Mouse (Mus musculus) heart, adult 11 months (tissue): ENCODE measurements around the gene Cpne5.

ENCODE experiments used
- DNase-seq: peaks from one replicate; pipeline ENCODE4 v3.0.0; 2022

The Cpne5 gene

DNA sequence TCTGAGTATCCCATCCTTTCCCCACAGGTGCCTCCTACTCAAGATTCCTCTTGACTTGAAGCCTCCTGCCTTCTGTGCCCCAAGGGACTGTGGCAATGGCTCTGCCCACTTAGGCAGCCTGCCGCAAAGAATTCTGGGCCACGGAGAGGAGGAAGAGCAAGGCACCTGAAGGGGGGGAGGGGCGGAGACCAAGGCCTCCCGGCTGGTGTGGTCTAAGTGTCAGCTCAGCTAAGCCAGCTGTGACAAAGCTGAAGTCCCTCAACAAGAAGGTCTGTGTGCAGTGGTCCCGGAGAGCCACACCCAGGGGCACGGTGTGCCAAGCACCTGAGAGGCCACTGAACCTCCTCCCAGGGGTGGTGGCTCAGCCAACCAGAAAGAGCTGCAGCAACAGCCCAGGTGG lies 70.6 kb downstream of the Cpne5 start:
- no peak for DNase-seq

DNA sequence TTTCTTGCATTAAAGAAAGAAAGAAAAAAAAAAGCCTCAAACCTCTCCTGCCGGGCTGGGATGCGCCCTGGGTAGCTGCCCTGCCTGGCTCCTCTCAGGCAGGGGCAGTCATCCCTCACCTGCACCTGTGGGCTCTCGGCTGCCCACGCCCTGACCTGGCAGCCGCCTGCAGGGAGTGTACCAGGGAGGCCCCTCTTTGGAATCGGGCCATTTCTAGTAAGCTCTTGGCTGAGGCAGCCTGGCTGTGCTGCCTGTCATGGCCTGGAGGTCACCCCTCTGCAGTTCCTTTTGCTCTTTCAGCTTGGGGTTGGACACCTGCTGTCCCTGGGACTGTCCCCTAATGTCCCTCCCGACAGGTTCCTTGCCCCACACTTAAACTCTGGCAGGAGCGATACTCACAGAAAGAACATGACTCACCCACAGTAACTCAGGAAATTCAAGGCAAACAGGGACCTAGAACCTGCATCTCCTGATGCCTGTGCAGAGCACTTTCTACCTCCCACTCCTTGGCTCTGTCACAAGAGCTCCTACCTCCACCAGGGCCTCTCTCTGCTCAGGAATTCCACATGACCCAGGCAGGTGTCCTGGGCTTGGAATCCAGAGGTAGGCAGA lies 71.9 kb downstream of the Cpne5 start:
- no peak for DNase-seq

DNA sequence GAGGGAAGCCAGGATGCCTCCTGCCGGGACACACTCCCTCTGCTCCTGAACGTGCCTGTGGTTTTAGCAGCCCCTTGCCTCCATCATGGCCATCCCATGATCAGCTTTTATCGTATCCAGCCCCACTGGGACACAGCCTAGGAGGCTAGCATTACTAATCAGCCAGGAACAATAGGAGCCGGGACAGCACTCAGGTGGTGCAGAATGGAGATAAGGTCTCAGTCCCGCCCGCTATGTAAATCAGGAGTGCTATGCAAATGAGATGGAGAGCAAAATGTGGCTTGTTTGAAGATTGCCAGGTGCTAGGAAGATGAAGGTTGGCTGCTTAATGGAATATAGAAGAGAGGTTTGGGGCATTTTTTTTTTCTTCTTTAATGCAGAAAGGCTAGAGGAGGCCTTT lies 72.5 kb downstream of the Cpne5 start:
- DNase-seq: no peak

- peak; percentile 94 for DNase-seq
Observed at GRCm38 (mm10) chr17:29164469-29165111, 73.4 kb downstream of the Cpne5 start.

DNA sequence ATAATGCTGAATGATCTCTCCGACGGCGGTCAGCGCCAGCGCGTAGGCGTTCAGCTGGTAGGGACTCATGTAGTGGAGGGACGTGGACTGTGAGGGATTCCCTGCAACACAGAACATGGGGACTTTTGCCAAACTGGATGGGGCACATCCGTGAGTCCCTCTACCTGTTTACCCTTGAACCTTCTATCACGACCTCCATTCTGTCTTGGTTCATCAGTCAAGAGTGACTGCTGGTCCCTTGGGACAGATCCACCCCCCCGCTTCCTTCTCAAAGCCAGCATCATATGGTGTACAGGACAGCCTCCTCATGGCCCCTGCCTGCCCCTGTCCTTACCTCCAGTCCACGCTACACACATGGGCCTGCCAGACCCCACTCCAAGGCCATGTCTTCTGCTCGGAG lies 75.6 kb downstream of the Cpne5 start:
- DNase-seq: no peak

DNA sequence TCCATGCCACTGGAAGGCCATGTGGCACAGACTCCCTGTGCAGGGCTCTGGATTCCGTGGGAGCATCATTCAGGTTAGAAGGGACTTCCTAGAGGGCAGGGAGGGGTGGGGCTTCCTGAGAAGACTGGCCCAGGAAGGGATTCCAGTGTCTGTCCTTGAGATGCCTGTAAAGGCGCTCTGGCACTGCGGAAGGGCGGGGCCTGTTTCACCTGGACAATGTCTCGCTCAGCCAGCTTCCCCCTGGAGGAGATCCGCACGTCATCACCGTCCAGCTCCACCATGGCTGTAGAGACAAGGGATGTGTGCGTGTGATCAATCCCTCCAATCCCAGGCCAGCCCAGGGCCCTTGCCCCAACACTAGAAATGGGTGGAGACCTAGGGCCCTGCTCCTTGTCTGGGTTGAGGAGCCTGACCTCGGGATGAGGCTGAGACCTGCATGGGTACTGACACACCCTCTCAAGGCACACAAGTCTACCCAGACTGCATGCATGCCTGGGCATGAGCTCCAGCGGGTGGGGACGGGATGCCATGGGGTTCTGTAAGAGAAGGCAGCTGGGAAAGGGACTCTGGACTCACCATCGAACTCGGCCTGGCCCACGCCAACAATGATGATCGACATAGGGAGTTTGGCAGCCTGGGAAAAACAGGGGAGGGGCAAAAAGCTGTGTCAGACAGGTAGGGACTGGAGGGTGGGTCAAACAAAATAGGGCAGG lies 78.1 kb downstream of the Cpne5 start:
- no peak for DNase-seq

DNA sequence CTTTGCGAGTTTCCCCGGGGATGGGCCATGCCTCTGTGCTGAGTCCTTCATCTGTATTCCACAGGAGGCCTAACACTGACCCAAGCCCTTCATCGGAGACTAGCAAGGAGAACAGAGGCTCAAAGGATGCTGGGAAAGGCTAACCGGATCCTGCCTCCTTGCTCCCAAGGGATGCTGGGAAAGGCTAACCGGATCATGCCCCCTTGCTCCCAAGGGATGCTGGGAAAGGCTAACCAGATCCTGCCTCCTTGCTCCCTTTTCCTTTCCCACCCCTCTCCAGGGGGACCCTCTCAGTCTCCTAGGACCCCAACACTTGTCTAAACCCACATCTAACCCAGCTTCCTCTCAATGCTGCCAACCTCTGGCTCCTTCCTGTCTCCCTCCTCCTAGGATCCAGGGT lies 78.6 kb downstream of the Cpne5 start:
- no peak for DNase-seq

DNA sequence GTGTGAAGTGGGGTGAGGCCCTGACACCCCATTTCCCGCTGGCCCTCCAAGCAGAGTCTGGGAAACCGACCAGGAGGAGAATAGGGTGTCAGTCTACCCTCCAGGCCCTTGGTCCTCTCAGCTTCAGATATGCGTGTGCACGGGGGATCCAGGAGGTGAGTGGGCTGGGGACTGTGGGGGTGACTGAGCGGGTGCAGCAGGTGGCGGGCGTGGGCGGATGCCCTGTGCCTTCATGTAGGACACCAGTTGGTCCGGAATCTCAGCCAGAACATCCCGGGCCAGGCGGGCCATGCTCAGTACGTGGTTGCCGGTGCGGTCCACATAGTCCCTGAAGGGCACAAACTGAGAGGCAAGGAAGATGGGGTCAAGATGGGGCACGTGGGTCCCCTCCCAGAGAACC lies 79.1 kb downstream of the Cpne5 start:
- DNase-seq: peak; percentile 89

- no peak for DNase-seq
Observed at GRCm38 (mm10) chr17:29156866-29157265, 81.1 kb downstream of the Cpne5 start.

DNA sequence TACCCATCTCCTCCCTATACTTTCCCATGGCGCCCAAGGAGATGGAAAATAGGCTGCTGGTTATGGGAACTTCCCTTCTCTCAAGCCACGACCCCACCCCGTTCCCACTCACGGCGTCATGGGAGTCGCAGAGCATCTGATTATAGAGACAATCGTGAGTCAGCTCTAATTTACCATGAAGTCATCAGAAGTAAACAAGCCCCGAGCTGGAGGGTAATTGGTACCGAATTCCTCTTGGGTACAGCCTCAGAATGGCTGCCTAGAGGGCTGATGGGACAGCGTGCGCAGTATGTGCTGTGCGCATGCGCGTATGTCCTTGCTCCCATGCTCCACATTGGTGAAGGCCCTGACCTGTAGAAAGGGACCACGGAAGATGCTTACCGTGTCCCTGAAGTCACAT lies 81.6 kb downstream of the Cpne5 start:
- DNase-seq: no peak

GRCm38 (mm10) chr17:29155355-29156135 lies 82.4 kb downstream of the Cpne5 start:
- no peak for DNase-seq

- no peak for DNase-seq
Observed at GRCm38 (mm10) chr17:29154247-29154646, 83.7 kb downstream of the Cpne5 start.

GRCm38 (mm10) chr17:29152547-29152946 lies 85.4 kb downstream of the Cpne5 start:
- no peak for DNase-seq

- DNase-seq: no peak
Observed at GRCm38 (mm10) chr17:29149766-29150165, 88.2 kb downstream of the Cpne5 start.

GRCm38 (mm10) chr17:29147773-29148172 lies 90.2 kb downstream of the Cpne5 start:
- no peak for DNase-seq

GRCm38 (mm10) chr17:29147273-29147672 lies 90.7 kb downstream of the Cpne5 start:
- no peak for DNase-seq

GRCm38 (mm10) chr17:29145101-29145500 lies 92.9 kb downstream of the Cpne5 start:
- no peak for DNase-seq

DNA sequence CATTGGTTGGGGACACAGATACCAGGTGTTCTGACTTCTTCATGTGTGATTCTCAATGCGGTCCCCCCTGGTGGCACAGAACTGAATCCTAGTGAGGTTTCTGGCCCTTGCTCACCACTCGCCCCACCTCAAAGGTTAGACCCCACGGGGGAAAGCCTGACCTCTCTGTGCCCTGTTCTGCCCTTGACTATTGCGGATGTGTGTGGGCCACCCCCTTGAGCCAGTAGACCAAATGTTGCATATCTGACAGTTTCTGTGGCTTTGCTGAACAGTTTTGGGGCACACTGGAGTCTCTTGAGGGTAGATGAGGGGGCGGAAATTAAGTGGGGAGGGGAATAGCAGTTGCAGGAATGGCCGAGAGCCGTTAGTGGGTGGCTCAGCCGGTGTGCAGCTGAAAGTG lies 94.7 kb downstream of the Cpne5 start:
- DNase-seq: no peak

DNA sequence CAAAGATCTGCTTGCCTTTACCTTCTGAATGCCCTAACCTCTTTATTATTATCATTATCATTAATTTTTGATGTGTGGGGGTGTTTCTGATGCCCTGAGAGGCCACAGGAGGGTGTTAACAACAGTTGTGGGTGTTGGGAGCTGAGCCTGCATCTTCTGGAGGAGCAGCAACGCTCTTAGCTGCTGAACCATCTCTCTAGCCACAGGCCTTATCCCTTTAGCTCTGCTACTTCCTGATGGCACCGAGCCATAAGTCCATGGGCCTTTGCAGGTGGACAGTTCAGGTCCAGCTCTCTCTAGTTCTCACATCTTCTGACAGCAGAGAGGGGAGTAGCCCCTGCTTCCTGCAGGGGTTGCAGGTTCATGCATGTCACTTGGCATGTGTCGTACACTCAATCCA lies 96.4 kb downstream of the Cpne5 start:
- no peak for DNase-seq

DNA sequence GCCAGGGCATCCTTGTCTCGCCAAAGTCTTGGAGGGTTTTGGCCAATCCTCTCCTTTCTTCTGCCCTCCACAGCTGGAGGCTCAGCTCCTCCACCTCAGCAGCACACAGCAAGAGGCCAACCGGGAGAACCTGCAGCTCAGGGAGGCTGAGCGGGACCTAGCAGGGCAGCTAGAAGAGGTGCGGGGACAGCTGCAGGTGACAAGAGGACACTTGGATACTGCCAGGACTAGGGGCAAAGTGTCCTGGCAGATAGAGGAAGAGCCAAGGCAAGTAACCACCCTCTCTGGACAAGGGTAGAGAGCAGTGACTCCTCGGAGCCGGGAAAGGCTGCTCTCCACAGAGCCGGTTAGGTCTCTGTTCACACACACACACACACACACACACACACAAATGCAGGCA lies 100.1 kb downstream of the Cpne5 start:
- DNase-seq: peak; percentile 85

DNA sequence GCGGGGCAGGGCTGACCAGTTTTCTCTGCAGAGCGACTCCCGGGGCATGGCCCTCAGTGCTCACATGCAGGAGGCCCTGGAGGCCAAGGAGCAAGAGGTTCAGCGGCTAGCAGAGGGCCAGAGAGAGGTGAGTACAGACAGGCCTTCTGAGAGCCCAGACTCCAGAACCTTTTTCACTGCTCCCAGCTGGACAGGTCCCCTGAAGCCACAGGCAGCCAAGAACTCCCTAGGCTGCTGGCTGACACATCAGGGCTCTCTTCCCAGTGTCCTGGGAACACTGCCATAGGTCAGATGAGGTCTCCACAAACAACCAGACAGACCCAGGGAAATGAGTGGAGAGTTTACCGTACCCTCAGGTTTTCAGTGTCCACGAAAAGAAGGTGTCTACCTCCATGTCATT lies 101.7 kb downstream of the Cpne5 start:
- peak; percentile 99 for DNase-seq

DNA sequence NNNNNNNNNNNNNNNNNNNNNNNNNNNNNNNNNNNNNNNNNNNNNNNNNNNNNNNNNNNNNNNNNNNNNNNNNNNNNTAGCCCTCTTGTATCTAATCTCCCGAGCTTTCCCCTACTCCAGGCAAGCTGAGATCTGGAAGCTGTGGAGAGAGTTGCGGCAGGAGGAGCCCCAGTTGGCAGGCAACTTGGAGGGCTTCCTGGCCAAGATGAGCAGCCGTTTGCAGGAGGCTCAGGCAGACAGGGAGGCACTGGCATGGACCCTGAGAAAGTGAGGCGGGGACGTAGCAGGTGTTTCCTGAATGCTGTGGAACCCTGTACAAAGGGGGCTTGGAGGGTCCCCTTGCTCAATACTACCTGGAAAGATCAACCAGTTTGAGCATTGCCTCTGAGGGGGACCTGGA lies 102.9 kb downstream of the Cpne5 start:
- peak; percentile 87 for DNase-seq

GRCm38 (mm10) chr17:29129341-29129740 lies 108.6 kb downstream of the Cpne5 start:
- DNase-seq: no peak

- DNase-seq: peak; percentile 75
Observed at GRCm38 (mm10) chr17:29126561-29126960, 111.4 kb downstream of the Cpne5 start.
